Mouse (Mus musculus) lung, embryonic 16.5 days (tissue): Measurements from ENCODE around the gene Ncoa1. TPM values are rescaled to one million over a fixed set of nuclear protein-coding genes. Genes with fewer than 3 reads are reported as not detected.
A peak's percentile ranks its signal among the peaks of the same experiment; 100 is the strongest.

ENCODE experiments used
- ATAC-seq: fragments of 200-750 bp; cut with Nextera tagmentation; 2 replicates; pipeline ENCODE4 v1.8.0; 2017; ENCODE audit warnings: low read depth, mild to moderate bottlenecking, moderate library complexity
- H3K27ac ChIP-seq: fragments of 300-500 bp; sonication (generic); 2 replicates; pipeline ENCODE4 v1.5.1; 2014; ENCODE audit warnings: mild to moderate bottlenecking, control low read depth, low read length
- H3K27me3 ChIP-seq: fragments of 300-500 bp; sonication (generic); 2 replicates; pipeline ENCODE4 v1.6.1; 2014; ENCODE audit warnings: low read depth, low read length, mixed read lengths; ENCODE audit not compliant: control insufficient read depth, insufficient read depth
- H3K36me3 ChIP-seq: fragments of 300-500 bp; sonication (generic); 2 replicates; pipeline ENCODE4 v1.6.1; 2014; ENCODE audit warnings: low read length; ENCODE audit not compliant: control insufficient read depth, insufficient read depth
- H3K4me1 ChIP-seq: fragments of 300-500 bp; sonication (generic); replicated peaks from 2 replicates; pipeline ENCODE4 v1.6.1; 2014; ENCODE audit warnings: low read length, mixed read lengths; ENCODE audit not compliant: control insufficient read depth, insufficient read depth
- H3K4me2 ChIP-seq: fragments of 300-500 bp; sonication (generic); 2 replicates; pipeline ENCODE4 v1.6.1; 2014; ENCODE audit warnings: low read depth, low read length, control low read depth
- H3K4me3 ChIP-seq: fragments of 300-500 bp; sonication (generic); 2 replicates; pipeline ENCODE4 v1.5.1; 2014; ENCODE audit warnings: mild to moderate bottlenecking, low read length, control low read depth
- H3K9ac ChIP-seq: fragments of 300-500 bp; sonication (generic); 2 replicates; pipeline ENCODE4 v1.6.1; 2014; ENCODE audit warnings: low read length, control low read depth
- H3K9me3 ChIP-seq: fragments of 300-500 bp; sonication (generic); 2 replicates; pipeline ENCODE4 v1.6.1; 2016; ENCODE audit warnings: low read length; ENCODE audit not compliant: control insufficient read depth
- WGBS: fragments of 180-500 bp; shearing (Covaris S2); extraction: QIAGEN DNeasy Blood & Tissue Kit; methylation state at CpG from one replicate; pipeline ENCODE4 v1.1.7; 2014; 5-methylcytosine and 5-hydroxymethylcytosine counted together
- polyA plus RNA-seq: library from polyadenylated mRNA; unstranded; fragments of >200 nt; fragmentation: Nextera tagmentation; extraction: Ambion mirVana; gene quantifications from 2 replicates; pipeline ENCODE4 v1.2.1, GENCODE M21; 2015

The Ncoa1 gene
- polyA plus RNA-seq, 1 experiment from 2014 or later = 7.1 TPM

DNA sequence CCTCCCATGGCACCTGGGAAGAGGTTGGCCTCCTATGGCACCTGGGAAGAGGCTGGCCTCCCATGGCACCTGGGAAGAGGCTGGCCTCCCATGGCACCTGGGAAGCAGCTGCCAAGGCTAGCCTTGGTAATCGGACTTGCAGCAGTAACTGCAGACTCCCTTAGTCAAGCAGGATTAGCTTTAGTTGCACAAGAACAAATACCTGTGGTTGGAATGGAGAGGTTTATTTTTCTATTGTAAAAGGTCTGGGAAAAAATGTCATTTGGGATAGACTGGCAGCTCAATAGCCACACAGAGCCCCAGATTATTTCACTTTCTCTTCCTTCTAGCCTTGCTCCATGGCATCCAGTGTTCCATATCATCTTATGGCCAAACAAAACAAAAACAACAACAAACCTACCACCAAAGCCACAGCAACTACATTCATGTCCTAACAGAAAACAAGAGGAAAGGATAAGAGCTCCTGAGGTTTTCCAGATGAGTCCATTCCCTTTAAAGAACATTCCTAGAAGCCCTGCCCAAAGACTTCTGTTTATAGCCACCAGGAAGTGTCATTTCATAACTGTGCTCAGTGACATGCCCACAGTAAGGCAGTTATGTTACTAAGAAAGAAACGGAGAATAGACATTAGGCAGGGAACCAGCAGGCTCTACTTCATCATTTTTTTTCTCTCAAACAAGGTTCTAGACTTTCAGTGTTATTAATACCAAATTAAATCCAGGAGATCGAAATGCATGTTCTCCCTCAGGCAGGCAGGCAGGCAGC lies 46.7 kb downstream of the Ncoa1 start:
- 66% methylated on average over 3 of the region's 3 CpGs for WGBS
- Histone ChIP-seq H3K4me3 (no peak overlapping the region), H3K4me2 (no peak overlapping the region), H3K27ac (0 out of 2 replicates have a peak overlapping the region, but pooled peaks have one; percentile 11), H3K9me3 (no peaks in the 10 kb centered on the region), H3K9ac (no peak overlapping the region), H3K27me3 (no peaks in the 10 kb centered on the region), H3K4me1 (no peaks in the 10 kb centered on the region), H3K36me3 (no peaks in the 10 kb centered on the region)
- no peak for ATAC-seq

DNA sequence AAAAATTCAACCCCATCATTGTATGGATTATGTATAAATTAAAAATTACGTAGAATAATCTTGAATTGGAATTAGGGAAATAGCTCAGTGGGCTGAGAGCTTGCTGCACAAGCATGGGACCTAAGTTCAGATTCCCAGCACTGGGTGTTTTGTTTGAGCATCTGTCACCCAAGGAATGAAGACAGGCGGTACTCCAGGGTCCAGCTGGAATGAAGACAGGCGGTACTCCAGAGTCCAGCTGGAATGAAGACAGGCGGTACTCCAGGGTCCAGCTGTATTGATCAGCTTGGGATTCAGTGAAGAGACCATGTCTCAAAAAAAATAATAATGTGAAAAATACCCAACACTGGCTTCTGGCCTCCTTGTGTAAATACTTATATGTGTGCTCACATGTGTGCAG lies 58.2 kb downstream of the Ncoa1 start:
- no peak overlapping the region for H3K4me2 ChIP-seq
- H3K4me3 ChIP-seq = no peak overlapping the region
- ATAC-seq = no peak
- H3K27me3 ChIP-seq = no peaks in the 10 kb centered on the region
- no peaks in the 10 kb centered on the region for H3K4me1 ChIP-seq
- no peak overlapping the region for H3K27ac ChIP-seq
- no peaks in the 10 kb centered on the region for H3K9me3 ChIP-seq
- no peak overlapping the region for H3K9ac ChIP-seq
- 80% methylated on average over 4 of the region's 4 CpGs for WGBS
- no peaks in the 10 kb centered on the region for H3K36me3 ChIP-seq

DNA sequence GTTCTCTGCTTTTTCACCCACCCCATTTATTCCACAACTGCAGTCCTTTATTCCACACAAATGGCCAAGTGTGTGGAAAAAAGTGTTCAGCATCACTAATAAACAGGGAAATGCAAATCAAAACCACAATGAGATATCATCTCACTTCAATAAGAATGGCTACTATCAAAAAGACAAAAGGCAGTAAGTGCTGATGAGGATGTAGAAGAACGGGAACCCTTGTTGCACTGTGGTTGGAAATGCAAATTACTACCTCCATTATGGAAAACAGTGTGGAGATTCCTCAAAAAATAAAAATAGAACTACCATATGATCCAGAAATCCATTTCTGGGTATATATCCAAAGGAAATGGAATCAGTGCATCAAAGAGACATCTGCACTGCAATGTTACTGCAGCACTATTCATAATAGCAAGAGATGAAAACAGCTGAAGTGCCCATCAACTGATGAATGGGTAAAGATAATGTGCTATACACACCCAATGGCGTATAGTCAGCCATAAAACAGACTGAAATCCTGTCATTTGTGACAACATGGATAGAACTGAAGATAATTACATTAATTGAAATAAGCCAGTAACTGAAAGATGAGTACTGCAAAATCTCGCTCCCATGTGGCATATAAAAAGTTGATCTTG lies 59.2 kb downstream of the Ncoa1 start:
- no peak overlapping the region for H3K4me3 ChIP-seq
- H3K27ac ChIP-seq = no peak overlapping the region
- H3K36me3 ChIP-seq = no peaks in the 10 kb centered on the region
- 74% methylated on average over 3 of the region's 3 CpGs for WGBS
- no peaks in the 10 kb centered on the region for H3K9me3 ChIP-seq
- H3K27me3 ChIP-seq = no peaks in the 10 kb centered on the region
- H3K9ac ChIP-seq = no peak overlapping the region
- H3K4me1 ChIP-seq = no peaks in the 10 kb centered on the region
- ATAC-seq = no peak
- no peak overlapping the region for H3K4me2 ChIP-seq

DNA sequence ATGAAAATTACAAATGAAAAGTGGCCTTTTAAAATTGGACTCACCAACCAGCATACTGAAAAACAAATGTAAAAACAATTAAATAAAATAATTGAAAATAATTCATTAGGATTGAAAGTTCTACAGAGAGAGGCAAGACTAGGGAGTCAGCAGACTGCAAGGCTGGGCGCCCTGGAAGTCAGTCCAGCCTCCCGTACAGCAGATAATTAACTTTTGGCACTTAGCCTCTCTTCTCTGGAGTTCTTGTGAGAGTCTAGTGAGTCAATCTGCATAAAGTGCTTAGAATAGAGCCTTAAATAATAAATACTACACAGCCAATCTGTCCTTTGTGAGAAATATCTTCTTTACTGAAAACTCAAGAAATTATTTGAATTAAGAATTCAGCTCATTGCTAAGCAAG lies 69.9 kb downstream of the Ncoa1 start:
- no peaks in the 10 kb centered on the region for H3K4me1 ChIP-seq
- no peak overlapping the region for H3K4me2 ChIP-seq
- no peak overlapping the region for H3K27ac ChIP-seq
- no peaks in the 10 kb centered on the region for H3K27me3 ChIP-seq
- H3K9me3 ChIP-seq = no peaks in the 10 kb centered on the region
- H3K4me3 ChIP-seq = no peak overlapping the region
- no peak overlapping the region for H3K9ac ChIP-seq
- 44% methylated on average over 2 of the region's 2 CpGs for WGBS
- ATAC-seq = no peak
- no peaks in the 10 kb centered on the region for H3K36me3 ChIP-seq

DNA sequence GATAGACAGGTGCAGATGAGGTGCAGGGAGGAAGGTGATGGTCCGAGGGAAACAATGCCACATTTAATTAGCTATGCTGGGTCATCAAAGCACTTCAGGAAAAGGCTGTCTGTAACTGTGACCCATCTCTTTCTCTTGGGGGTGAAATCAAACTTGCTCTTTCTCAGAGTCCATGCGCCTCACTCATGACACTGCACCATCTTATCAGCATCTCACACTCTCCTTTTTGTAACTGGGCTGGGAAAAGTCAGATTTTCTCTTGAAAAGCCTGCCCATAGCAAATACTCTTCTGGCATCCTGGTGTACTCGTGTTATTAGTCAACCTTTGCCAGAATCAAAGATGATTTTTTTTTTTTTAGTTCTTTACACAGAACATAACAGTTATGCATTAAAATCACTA lies 70.8 kb downstream of the Ncoa1 start:
- Histone ChIP-seq H3K9me3 (no peaks in the 10 kb centered on the region), H3K36me3 (no peaks in the 10 kb centered on the region), H3K4me2 (no peak overlapping the region), H3K4me3 (no peak overlapping the region), H3K4me1 (no peaks in the 10 kb centered on the region), H3K9ac (no peak overlapping the region), H3K27me3 (no peaks in the 10 kb centered on the region), H3K27ac (no peak overlapping the region)
- WGBS = 76% methylated on average over 3 of the region's 3 CpGs
- ATAC-seq = no peak

DNA sequence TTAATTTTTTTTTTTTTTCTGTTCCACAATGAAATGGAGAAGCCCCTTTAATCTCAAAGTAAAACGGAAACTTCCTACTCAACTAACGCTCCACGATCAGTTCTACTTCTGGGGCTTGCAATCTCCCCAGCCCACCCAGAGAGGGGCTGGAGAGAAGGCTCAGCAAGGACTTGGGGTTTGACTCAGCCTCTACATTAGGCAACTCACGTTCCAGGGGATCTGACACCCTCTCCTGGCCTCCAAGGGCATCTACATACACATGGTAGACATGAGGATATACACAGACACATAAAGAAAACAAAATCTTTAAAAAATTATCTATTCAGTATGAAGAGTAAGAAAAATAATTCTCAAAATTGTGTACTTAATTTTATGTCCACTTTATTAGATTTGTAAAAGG lies 73.8 kb downstream of the Ncoa1 start:
- Histone ChIP-seq H3K4me1 (no peaks in the 10 kb centered on the region), H3K9ac (no peak overlapping the region), H3K36me3 (no peaks in the 10 kb centered on the region), H3K27me3 (no peaks in the 10 kb centered on the region), H3K4me2 (no peak overlapping the region), H3K4me3 (no peak overlapping the region), H3K9me3 (no peaks in the 10 kb centered on the region), H3K27ac (no peak overlapping the region)
- WGBS = 54% methylated on average over 4 of the region's 4 CpGs
- ATAC-seq = no peak

DNA sequence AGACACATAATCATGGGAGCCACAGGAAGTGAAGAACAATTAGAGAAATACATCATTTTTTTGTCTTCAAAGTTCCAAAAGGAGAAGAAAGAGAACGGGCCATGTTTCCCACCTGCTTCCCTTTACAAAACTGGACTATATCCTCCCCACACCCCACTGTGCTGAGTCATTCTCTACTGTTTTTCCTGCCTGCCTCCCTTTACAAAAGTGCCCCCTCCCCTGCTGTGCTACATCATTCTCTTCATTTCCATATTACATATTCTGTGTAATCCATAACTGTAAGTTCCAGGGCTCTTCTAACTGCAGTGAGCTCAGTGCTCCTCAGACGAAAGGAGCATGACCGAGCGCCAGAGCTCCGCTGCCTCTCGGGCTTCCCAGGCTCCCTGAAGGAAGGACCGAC lies 80.8 kb downstream of the Ncoa1 start:
- Histone ChIP-seq H3K4me2 (no peak overlapping the region), H3K4me3 (no peak overlapping the region), H3K4me1 (no peaks in the 10 kb centered on the region), H3K27ac (no peak overlapping the region), H3K9me3 (no peaks in the 10 kb centered on the region), H3K9ac (no peak overlapping the region), H3K36me3 (no peaks in the 10 kb centered on the region), H3K27me3 (no peaks in the 10 kb centered on the region)
- 72% methylated on average over 7 of the region's 7 CpGs for WGBS
- no peak for ATAC-seq

DNA sequence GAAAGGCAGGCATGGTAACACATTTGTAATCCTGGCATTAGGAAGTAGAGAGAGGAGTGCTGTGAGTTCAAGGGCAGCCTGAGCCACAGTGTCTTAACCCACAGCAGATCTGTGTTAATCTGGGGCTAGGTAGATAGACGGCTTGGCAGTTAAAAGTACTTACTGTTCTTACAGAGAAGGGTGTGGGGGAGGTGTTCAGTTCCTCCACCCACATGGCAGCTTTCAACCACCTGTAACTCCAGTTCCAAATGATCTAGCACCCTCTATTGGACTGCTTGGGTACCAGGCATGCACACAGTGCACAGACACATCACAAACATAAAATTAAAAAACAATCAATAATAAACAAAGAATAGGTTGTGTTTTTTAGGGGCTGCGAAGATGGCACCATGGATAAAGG lies 84.4 kb downstream of the Ncoa1 start:
- no peaks in the 10 kb centered on the region for H3K27me3 ChIP-seq
- H3K4me2 ChIP-seq = no peak overlapping the region
- no peak overlapping the region for H3K4me3 ChIP-seq
- no peak for ATAC-seq
- no peaks in the 10 kb centered on the region for H3K4me1 ChIP-seq
- no peaks in the 10 kb centered on the region for H3K36me3 ChIP-seq
- H3K9me3 ChIP-seq = no peaks in the 10 kb centered on the region
- no peak overlapping the region for H3K27ac ChIP-seq
- no peak overlapping the region for H3K9ac ChIP-seq
- 57% methylated on average over 2 of the region's 2 CpGs for WGBS

DNA sequence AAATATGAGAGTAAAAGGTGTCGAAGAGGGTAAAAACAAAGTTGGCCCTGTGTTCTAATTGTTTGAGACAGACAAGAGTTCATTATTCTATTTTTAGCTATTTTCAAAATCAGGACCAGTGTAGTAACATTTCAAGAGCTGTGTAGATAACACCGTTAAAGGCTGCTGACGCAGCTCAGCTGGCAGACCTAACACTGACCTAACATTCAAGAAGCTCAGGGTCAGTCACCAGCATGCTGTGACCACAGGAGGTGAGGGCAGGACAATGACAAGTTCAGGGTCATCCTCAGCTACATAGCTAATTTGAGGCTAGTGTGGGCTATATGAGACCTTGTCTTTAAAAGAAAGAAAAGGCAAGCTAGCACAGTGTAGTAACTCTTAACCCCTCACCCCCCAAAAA lies 84.9 kb downstream of the Ncoa1 start:
- Histone ChIP-seq H3K27ac (no peak overlapping the region), H3K9ac (no peak overlapping the region), H3K4me2 (no peak overlapping the region), H3K4me3 (no peak overlapping the region), H3K9me3 (no peaks in the 10 kb centered on the region), H3K27me3 (no peaks in the 10 kb centered on the region), H3K36me3 (no peaks in the 10 kb centered on the region), H3K4me1 (no peaks in the 10 kb centered on the region)
- ATAC-seq = no peak
- WGBS = 57% methylated on average over 3 of the region's 3 CpGs
